Mouse (Mus musculus) limb, embryonic 11.5 days (tissue): Measurements from ENCODE around the gene Padi2. TPM values are rescaled to one million over a fixed set of nuclear protein-coding genes. Genes with fewer than 3 reads are reported as not detected.

Experiments
- ATAC-seq: fragments of 200-750 bp; cut with Nextera tagmentation; 2 replicates; pipeline ENCODE4 v1.8.0; 2017; ENCODE audit warnings: low read depth; ENCODE audit not compliant: insufficient number of reproducible peaks, low FRiP score, low TSS enrichment
- DNase-seq: peaks from one replicate; pipeline ENCODE4 v3.0.0-alpha.2; 2015; ENCODE audit warnings: low spot score
- H3K27ac ChIP-seq: fragments of 300-500 bp; sonication (generic); replicated peaks from 2 replicates; pipeline ENCODE4 v1.5.1; 2014; ENCODE audit warnings: low read depth, mild to moderate bottlenecking, low read length
- H3K27me3 ChIP-seq: fragments of 300-500 bp; sonication (generic); 2 replicates; pipeline ENCODE4 v1.6.1; 2014; ENCODE audit warnings: mild to moderate bottlenecking, low read length, mixed read lengths; ENCODE audit not compliant: control insufficient read depth, insufficient read depth
- H3K36me3 ChIP-seq: fragments of 300-500 bp; sonication (generic); 2 replicates; pipeline ENCODE4 v1.6.1; 2014; ENCODE audit warnings: mild to moderate bottlenecking, low read length, moderate library complexity, mixed read lengths; ENCODE audit not compliant: control insufficient read depth, insufficient read depth
- H3K4me1 ChIP-seq: fragments of 300-500 bp; sonication (generic); 2 replicates; pipeline ENCODE4 v1.6.1; 2014; ENCODE audit warnings: low read length, mixed read lengths; ENCODE audit not compliant: control insufficient read depth, insufficient read depth
- H3K4me2 ChIP-seq: fragments of 300-500 bp; sonication (generic); 2 replicates; pipeline ENCODE4 v1.6.1; 2014; ENCODE audit warnings: low read depth, mild to moderate bottlenecking, moderate library complexity; ENCODE audit not compliant: severe bottlenecking
- H3K4me3 ChIP-seq: fragments of 300-500 bp; sonication (generic); 2 replicates; pipeline ENCODE4 v1.5.1; 2014; ENCODE audit warnings: low read depth, low read length
- H3K9ac ChIP-seq: fragments of 300-500 bp; sonication (generic); 2 replicates; pipeline ENCODE4 v1.6.1; 2014; ENCODE audit warnings: mild to moderate bottlenecking, low read length
- H3K9me3 ChIP-seq: fragments of 300-500 bp; sonication (generic); 2 replicates; pipeline ENCODE4 v1.6.1; 2016; ENCODE audit warnings: low read length; ENCODE audit not compliant: control insufficient read depth
- WGBS: fragments of 180-500 bp; shearing (Covaris S2); extraction: QIAGEN DNeasy Blood & Tissue Kit; methylation state at CpG from one replicate; pipeline ENCODE4 v1.1.7; 2014; 5-methylcytosine and 5-hydroxymethylcytosine counted together
- polyA plus RNA-seq: library from polyadenylated mRNA; unstranded; fragments of >200 nt; fragmentation: Nextera tagmentation; extraction: Ambion mirVana; gene quantifications from 2 replicates; pipeline ENCODE4 v1.2.1, GENCODE M21; 2014

Gene Padi2
- polyA plus RNA-seq, 1 experiment from 2014 or later = 0.17 TPM

DNA sequence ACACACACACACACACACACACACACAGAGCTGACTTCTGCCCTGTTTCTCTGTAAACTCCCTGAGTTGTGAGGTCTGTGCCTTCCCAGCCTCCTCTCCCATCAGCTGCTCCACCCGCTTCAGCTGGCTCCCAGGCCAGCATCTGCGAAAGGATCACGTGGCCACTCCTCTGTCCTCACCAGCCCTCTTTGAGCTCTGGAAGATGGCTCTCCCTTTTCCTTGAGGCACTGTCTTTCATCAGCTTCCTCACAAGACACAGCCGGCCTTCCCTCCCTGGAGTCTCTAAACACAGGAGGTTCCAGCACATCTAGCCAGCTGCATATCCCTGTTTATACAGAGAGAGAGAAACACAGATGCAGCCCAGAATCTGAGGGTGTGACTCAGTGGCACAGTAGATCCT lies 22.3 kb upstream of the Padi2 start:
- ATAC-seq (no peak), DNase-seq (no peak)
- WGBS = 27% methylated on average over 4 of the region's 4 CpGs
- no peaks in the 10 kb centered on the region for H3K27me3 ChIP-seq
- no peaks in the 10 kb centered on the region for H3K4me1 ChIP-seq
- no peaks in the 10 kb centered on the region; the same call in 1 of the 2 replicates for H3K9me3 ChIP-seq
- H3K27ac ChIP-seq = no peak overlapping the region
- no peak overlapping the region for H3K9ac ChIP-seq
- no peak overlapping the region for H3K4me2 ChIP-seq
- H3K36me3 ChIP-seq = no peaks in the 10 kb centered on the region
- H3K4me3 ChIP-seq = no peak overlapping the region

DNA sequence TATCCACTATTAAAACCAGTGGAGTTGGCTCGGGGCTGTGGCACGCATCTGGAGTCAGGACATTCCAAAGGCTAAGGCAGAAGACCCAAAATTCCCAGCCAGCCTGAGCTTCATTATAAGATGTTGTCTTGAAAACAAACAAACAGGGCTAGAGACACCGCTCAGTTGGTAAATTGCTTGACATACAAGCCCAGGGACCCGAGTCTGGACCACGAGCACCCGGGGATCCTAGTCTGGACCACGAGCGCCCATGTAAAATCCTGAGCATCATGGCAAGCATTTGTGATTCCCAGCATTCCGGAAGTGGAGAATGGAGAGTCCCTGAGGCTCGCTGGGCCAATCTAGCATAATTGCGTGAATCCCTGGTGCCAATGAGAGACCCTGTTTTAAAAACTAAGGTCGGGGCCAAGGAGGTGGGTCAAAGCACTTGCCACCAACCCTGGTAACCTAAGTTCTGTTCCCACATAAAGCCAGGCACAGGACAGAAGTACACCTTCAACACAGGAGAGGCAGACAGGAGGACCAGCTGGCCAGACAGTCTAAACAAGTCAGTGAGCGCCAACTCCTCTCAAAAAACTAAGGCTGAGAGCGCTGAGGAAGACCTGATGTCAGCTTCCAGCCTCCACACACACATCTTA lies 14.5 kb upstream of the Padi2 start:
- H3K27me3 ChIP-seq = no peaks in the 10 kb centered on the region
- H3K27ac ChIP-seq = no peak overlapping the region
- no peak overlapping the region for H3K4me2 ChIP-seq
- no peaks in the 10 kb centered on the region for H3K4me1 ChIP-seq
- no peak overlapping the region for H3K9ac ChIP-seq
- H3K36me3 ChIP-seq = no peaks in the 10 kb centered on the region
- no peaks in the 10 kb centered on the region for H3K9me3 ChIP-seq
- DNase-seq = no peak
- H3K4me3 ChIP-seq = no peak overlapping the region
- ATAC-seq = no peak
- 93% methylated on average over 14 of the region's 14 CpGs for WGBS

DNA sequence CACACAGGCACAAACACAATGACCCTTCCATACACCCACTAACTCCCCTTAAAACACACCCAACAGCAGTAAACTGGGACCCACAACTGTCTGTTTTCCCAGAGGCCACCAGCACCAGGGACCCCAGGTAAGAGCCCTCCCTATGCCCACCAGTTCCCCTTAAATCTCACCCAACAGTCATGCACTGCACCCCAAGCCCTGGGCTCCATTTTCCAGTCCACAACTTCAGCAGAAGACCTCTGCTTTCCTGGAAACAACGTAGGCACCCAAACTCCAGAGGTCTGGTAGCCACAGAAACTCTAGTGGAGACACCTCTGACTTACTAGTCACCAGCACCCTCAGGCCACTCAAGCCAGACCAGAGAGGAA lies 14.0 kb upstream of the Padi2 start:
- Histone ChIP-seq H3K27me3 (no peaks in the 10 kb centered on the region), H3K4me2 (no peak overlapping the region), H3K9ac (no peak overlapping the region), H3K4me1 (no peaks in the 10 kb centered on the region), H3K36me3 (no peaks in the 10 kb centered on the region), H3K27ac (no peak overlapping the region), H3K4me3 (no peak overlapping the region), H3K9me3 (no peaks in the 10 kb centered on the region)
- WGBS = 68% methylated on average over 1 of the region's 1 CpGs
- DNase-seq (no peak), ATAC-seq (no peak)

DNA sequence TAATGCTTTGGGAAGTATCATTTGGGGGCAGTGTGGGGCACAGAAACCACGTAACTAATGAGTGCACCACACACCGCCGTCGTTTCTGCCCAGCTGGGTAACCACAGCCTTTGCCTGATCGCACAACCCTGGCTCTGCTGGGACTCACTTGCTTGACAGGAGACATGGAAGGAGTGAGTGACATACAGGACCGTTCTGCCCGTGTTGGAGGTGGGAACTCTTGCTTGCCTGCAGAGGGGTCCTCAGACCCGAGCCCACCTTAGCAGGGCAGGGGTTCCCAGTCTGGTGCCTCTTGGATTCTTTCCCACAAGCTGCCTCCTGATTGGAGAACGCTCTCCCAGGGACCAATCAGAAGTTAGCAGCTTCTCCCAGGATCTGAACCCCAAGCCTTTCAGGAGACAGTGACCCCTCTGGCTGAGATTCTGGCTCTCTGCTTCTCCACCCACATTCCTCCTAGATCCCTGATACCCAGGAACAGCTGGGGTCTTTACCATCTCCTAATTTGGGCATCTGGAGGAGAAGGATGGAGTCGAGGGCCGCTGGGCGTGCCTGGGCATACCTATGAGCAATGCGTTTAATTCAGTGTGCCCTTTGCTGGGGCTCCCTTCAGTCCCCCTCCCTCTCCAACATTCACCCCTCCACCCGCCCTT lies 1.2 kb upstream of the Padi2 start:
- Histone ChIP-seq H3K27me3 (peaks cover 16% of the 10 kb centered on the region; the same call in 1 of the 2 replicates), H3K9me3 (no peaks in the 10 kb centered on the region), H3K9ac (no peak overlapping the region), H3K4me1 (peaks cover 5% of the 10 kb centered on the region), H3K4me2 (no peak overlapping the region), H3K4me3 (no peak overlapping the region), H3K36me3 (no peaks in the 10 kb centered on the region), H3K27ac (no peak overlapping the region)
- DNase-seq (no peak), ATAC-seq (no peak)
- 63% methylated on average over 14 of the region's 14 CpGs for WGBS

DNA sequence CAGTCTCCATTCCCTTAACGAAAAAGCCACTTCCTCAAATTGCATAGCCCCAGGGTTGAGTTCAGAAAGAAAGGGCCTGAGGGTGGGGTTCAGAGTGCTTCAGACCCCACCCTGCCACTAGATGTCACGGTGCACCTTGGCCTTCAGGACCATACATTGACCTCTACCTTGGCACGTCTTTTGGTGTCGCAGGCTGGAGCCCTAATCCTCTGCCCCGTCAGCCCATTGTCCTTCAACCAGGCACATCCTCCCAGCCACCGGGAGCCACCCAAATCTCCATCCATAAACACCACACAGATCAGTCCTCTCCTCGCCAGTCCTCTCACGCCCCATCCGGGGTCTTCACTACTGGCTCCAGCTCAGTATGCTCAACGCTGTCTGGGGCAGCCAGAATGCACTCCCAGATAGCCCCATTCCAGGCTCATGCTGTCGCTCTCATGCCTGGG lies 695 bp upstream of the Padi2 start:
- Histone ChIP-seq H3K4me1 (peaks cover 5% of the 10 kb centered on the region), H3K4me3 (0 out of 2 replicates have a peak overlapping the region, but pooled peaks have one; percentile 3), H3K27ac (no peak overlapping the region), H3K27me3 (peaks cover 16% of the 10 kb centered on the region; the same call in 1 of the 2 replicates), H3K4me2 (no peak overlapping the region; the same call in 1 of the 2 replicates), H3K9ac (no peak overlapping the region), H3K36me3 (no peaks in the 10 kb centered on the region), H3K9me3 (no peaks in the 10 kb centered on the region)
- DNase-seq (no peak), ATAC-seq (no peak)
- WGBS = 17% methylated on average over 11 of the region's 11 CpGs

DNA sequence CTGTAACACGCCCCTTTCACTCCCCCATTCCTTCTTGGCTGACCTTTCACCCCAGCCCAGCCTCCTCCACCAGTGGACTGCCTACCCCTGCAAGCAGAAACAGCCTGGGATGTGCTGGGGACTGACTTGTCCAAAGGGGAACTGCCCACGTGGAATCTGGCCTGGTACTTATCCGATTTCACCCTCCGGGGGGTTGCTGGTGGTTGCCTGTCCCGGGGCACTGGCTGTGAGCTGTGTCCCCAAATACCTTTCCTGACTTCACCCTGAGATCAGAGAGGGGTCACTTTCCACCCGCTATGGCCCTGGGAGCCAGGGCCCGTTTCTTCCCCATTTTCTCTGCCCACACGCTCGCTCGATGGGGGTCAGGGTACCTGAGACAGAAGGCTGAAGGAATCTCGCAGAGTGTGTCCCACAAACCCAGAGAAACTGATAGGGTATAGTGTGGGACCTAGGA lies 710 bp downstream of the Padi2 start:
- Histone ChIP-seq H3K4me2 (no peak overlapping the region), H3K4me1 (peaks cover 7% of the 10 kb centered on the region), H3K4me3 (no peak overlapping the region), H3K27ac (no peak overlapping the region), H3K9ac (no peak overlapping the region), H3K36me3 (no peaks in the 10 kb centered on the region), H3K27me3 (peaks cover 16% of the 10 kb centered on the region; the same call in 1 of the 2 replicates), H3K9me3 (no peaks in the 10 kb centered on the region)
- 50% methylated on average over 11 of the region's 11 CpGs for WGBS
- ATAC-seq (no peak), DNase-seq (no peak)

DNA sequence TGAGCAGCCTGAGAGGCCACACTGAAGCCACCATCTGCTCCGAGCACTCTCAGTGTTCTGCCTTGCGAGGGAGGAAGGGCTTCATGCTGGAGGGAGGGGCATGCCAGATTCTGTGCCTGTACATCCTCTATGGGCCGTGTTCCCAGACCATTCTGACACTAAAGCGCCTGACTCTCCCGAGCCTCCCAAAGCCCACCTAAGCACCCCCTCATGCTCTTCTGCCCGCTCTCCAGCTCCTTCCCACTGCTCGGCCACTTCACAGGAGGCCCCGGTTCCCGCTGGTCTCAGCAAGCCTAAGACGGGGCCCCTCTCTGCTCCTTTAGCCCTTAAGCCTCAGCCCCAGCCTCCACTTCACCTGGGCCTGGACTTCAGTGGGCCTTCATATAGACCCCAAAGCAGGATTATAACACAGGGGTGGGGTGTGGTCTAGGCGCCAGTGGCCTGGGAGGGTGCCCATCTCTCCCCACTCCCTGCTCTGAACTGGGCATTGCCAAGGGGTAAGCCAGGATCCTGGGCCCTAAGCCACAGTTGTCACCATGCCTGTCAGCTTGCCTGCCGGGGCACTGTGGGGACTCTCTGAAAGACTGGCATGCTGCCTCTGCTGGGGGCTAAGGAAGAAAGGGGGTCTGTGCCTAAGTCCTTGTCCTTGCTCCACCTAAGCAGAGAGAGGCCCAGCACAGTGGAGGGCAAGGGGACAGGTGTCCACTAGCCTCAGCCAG lies 1.3 kb downstream of the Padi2 start:
- no peaks in the 10 kb centered on the region for H3K9me3 ChIP-seq
- no peak overlapping the region for H3K4me2 ChIP-seq
- H3K4me1 ChIP-seq = peaks cover 7% of the 10 kb centered on the region
- no peak overlapping the region for H3K27ac ChIP-seq
- ATAC-seq (no peak), DNase-seq (no peak)
- H3K4me3 ChIP-seq = no peak overlapping the region
- peaks cover 16% of the 10 kb centered on the region; the same call in 1 of the 2 replicates for H3K27me3 ChIP-seq
- no peaks in the 10 kb centered on the region for H3K36me3 ChIP-seq
- 55% methylated on average over 12 of the region's 12 CpGs for WGBS
- no peak overlapping the region; the same call in 1 of the 2 replicates for H3K9ac ChIP-seq

DNA sequence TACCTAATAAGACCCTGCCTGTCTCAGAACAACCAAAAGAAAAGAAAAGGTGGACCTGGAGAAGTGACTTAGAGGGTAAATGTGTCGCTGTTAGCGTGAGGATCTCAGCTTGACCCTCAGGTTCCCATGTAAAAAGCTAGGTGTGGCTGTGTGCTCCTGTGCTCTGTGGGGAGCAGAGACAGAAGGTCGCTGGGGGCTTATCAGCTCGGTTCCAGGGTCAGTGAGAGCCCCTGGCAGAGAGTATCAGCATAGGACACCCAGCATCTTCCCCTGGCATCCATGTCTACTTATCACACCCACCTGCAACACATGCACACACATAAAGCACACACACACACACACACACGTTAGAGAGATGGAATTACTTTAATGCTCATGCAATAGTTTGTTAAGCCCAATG lies 2.5 kb downstream of the Padi2 start:
- Histone ChIP-seq H3K9me3 (no peaks in the 10 kb centered on the region), H3K4me3 (no peak overlapping the region), H3K27me3 (peaks cover 16% of the 10 kb centered on the region; the same call in 1 of the 2 replicates), H3K27ac (no peak overlapping the region), H3K9ac (no peak overlapping the region), H3K4me2 (no peak overlapping the region), H3K4me1 (peaks cover 7% of the 10 kb centered on the region), H3K36me3 (no peaks in the 10 kb centered on the region)
- 76% methylated on average over 5 of the region's 5 CpGs for WGBS
- ATAC-seq = no peak
- DNase-seq = no peak
